In the genomic region with DNA sequence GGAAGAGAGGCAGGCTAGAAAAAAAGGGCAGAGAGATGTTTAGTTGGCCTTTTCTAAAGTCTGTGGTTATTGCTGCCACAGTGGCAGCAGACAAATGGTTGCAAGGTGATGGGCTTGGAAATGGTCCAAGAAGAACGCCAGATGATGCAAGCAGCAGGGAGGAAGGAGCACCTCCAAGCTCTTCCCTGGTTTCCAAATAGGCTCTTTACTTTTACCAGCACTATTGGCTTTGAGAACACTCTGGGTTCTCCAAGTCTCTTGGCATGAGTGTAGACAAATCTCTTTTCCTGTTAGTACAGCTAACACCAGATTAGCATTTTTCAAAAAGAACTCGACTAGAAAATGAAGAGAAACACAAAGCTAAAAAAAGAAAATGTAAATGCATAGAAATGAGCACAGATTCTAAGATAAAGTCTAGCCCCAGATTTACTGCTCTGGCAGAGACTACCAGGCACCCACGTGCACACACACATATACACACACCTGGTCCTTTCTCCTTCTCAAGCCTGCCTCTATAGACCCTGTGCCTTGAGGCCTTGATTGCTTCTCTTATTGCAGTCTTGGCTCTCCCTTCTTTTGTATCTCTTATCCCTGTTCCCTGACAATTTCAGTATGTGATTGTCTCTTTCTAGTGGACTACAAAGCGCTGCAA, we compare ENCODE assay signal across 9 mouse cellular contexts.
DNase-seq lines count a peak whose midpoint lies in the region; ATAC-seq lines count a peak whose summit lies in the region.
"Had no signal": no experiment of that assay in that cellular context is flagged by ENCODE, and none has a peak within 500 bp of the region (broad histone marks: within the 10 kb centered on the region; RNA-seq: fewer than 3 reads in every experiment).

No protein-coding gene starts in this region.

- intact Hi-C loops in heart, postnatal 36 days (cut with DNase I), result no loop called here

- DNase-seq in frontal cortex, adult 2 months (ENCODE audit: extremely low spot score in 1 of 2, low spot score in 1 of 2), result peak; percentile 5 to 11
- no peak for DNase-seq in frontal cortex, postnatal 25 days (ENCODE audit: low spot score in 2 of 2)
- peak; percentile 7 for DNase-seq in right cerebral cortex, postnatal 25 days
- no peak for DNase-seq in right cerebral cortex, postnatal 4 days
- peak; percentile 19 to 48 for DNase-seq in cerebellum, postnatal 25 days
- no peak for DNase-seq in heart, postnatal 36 days
- DNase-seq: adrenal gland, adult 8-10 months; lung, postnatal 10 days had no signal

- ATAC-seq in erythroid progenitor cell, adult 5-6 weeks (replicated peaks; ENCODE audit: low FRiP score, poor library complexity, severe bottlenecking), result no peak

Comparison
In these comparisons a context has a peak if more than half of its experiments do, and no peak if none do; other contexts are left out.
1. DNase-seq: peak in frontal cortex, adult 2 months (2 of 2), right cerebral cortex, postnatal 25 days (single experiment) and cerebellum, postnatal 25 days (2 of 2); none in frontal cortex, postnatal 25 days (0 of 2), right cerebral cortex, postnatal 4 days (single experiment) and heart, postnatal 36 days (0 of 2).